Mouse (Mus musculus) embryonic facial prominence, embryonic 14.5 days (tissue): ENCODE measurements around the gene Gabra5. TPM values are rescaled to one million over a fixed set of nuclear protein-coding genes. Genes with fewer than 3 reads are reported as not detected.

Experiments used
- ATAC-seq: fragments of 200-750 bp; cut with Nextera tagmentation; 2 replicates; pipeline ENCODE4 v1.8.0; 2017; ENCODE audit warnings: low read depth, moderate number of reproducible peaks, moderate TSS enrichment
- DNase-seq: peaks from one replicate; pipeline ENCODE4 v3.0.0-alpha.2; 2015; ENCODE audit warnings: low spot score
- H3K27ac ChIP-seq: fragments of 300-500 bp; sonication (generic); replicated peaks from 2 replicates; pipeline ENCODE4 v1.5.1; 2014; ENCODE audit warnings: low read depth, mild to moderate bottlenecking, low read length, moderate library complexity
- H3K27me3 ChIP-seq: fragments of 300-500 bp; sonication (generic); replicated peaks from 2 replicates; pipeline ENCODE4 v1.6.1; 2014; ENCODE audit warnings: low read length; ENCODE audit not compliant: control insufficient read depth, insufficient read depth
- H3K36me3 ChIP-seq: fragments of 300-500 bp; sonication (generic); 2 replicates; pipeline ENCODE4 v1.6.1; 2014; ENCODE audit warnings: low read length, mixed read lengths; ENCODE audit not compliant: control insufficient read depth, insufficient read depth
- H3K4me1 ChIP-seq: fragments of 300-500 bp; sonication (generic); 2 replicates; pipeline ENCODE4 v1.6.1; 2014; ENCODE audit warnings: antibody characterized with exemption, low read length; ENCODE audit not compliant: control insufficient read depth, insufficient read depth
- H3K4me2 ChIP-seq: fragments of 300-500 bp; sonication (generic); 2 replicates; pipeline ENCODE4 v1.6.1; 2014; ENCODE audit warnings: low read depth, mild to moderate bottlenecking, low read length, moderate library complexity, mixed read lengths
- H3K4me3 ChIP-seq: fragments of 300-500 bp; sonication (generic); 2 replicates; pipeline ENCODE4 v1.5.1; 2014; ENCODE audit warnings: low read depth, mild to moderate bottlenecking, low read length
- H3K9ac ChIP-seq: fragments of 300-500 bp; sonication (generic); 2 replicates; pipeline ENCODE4 v1.6.1; 2014; ENCODE audit warnings: low read depth, mild to moderate bottlenecking, low read length, moderate library complexity, mixed read lengths
- H3K9me3 ChIP-seq: fragments of 300-500 bp; sonication (generic); 2 replicates; pipeline ENCODE4 v1.6.1; 2016; ENCODE audit warnings: low read length; ENCODE audit not compliant: control insufficient read depth
- whole genome bisulfite sequencing: fragments of 180-500 bp; shearing (Covaris S2); extraction: QIAGEN DNeasy Blood & Tissue Kit; methylation state at CpG from one replicate; pipeline ENCODE4 v1.1.7; 2014; 5-methylcytosine and 5-hydroxymethylcytosine counted together
- polyA plus RNA-seq: library from polyadenylated mRNA; unstranded; fragments of >200 nt; fragmentation: Nextera tagmentation; extraction: Ambion mirVana; gene quantifications from 2 replicates; pipeline ENCODE4 v1.2.1, GENCODE M21; 2014

The Gabra5 gene
- polyA plus RNA-seq, 1 experiment from 2014 or later, result 1.7 TPM

DNA sequence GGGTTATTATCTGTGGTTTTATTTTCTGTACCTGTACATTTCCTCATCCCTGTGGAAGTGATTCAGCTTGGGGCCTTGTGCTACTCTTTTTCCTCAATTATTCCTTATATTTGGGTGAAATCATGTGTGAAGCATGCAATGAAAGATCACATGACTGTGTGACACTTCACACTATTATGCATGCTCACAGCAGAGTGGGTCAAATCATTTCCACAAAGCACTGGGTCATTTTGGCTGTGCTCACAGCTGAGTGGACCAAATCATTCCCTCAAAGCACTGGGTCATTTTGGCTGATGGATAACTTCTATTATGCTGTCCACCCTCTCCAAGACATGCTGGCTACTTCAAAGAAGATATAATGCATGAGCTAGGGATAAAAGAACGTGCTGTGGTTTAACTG is 97.0 kb downstream of the Gabra5 start:
- no peaks in the 10 kb centered on the region for H3K36me3 ChIP-seq
- no peak for ATAC-seq
- 46% methylated on average over 1 of the region's 1 CpGs for WGBS

DNA sequence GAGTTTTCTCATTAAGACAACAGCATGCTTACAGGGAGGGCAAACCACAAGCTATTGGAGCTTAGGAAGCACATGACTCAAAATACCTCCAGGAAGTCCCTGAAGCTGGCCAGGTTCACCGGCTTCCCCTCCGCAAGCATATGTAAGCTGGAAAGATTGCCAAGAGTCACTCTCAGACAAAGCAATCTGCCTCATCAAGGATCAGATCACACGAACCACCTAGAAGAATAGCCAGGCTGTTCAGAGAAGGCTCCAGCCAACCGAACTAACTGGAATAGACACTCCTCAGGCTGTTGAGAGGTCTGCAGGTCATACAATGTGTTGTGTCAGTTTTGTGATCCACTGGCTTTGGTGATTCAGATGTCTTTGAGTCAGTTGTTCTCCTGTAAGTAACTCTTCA is 98.7 kb downstream of the Gabra5 start:
- H3K4me2 ChIP-seq, result no peak overlapping the region
- no peaks in the 10 kb centered on the region for H3K36me3 ChIP-seq
- 79% methylated on average over 4 of the region's 4 CpGs for WGBS
- no peaks in the 10 kb centered on the region for H3K27me3 ChIP-seq
- no peak for ATAC-seq
- H3K9me3 ChIP-seq, result no peaks in the 10 kb centered on the region
- no peak overlapping the region for H3K9ac ChIP-seq
- H3K4me1 ChIP-seq, result no peaks in the 10 kb centered on the region
- H3K27ac ChIP-seq, result no peak overlapping the region
- DNase-seq, result no peak
- no peak overlapping the region for H3K4me3 ChIP-seq

More for the DNA sequence above, 97.0 kb downstream of the Gabra5 start:
- Histone ChIP-seq H3K27me3 (no peaks in the 10 kb centered on the region), H3K4me3 (no peak overlapping the region), H3K27ac (no peak overlapping the region), H3K9ac (no peak overlapping the region), H3K4me1 (no peaks in the 10 kb centered on the region), H3K4me2 (no peak overlapping the region), H3K9me3 (no peaks in the 10 kb centered on the region)
- DNase-seq, result no peak

DNA sequence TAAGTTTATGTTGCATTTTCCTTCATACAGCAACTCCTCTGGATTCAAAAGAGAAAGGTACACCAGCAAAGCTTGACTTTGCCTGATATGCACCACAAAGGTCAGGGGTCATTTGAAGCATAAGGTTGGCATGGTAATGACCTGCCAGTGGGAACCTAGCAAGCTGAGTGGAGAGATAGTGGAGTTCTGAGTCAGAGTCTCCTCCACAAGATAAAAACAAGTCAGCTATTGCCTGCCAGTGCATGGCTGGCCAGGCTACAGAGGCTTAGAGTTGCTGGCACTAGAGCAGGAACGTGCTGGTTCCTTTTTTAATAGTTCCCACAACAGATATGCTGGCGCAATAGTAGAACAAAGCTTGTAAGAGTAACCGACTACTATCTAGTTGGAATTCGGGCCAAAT is 116.3 kb downstream of the Gabra5 start:
- H3K27me3 ChIP-seq, result no peaks in the 10 kb centered on the region
- 88% methylated on average over 4 of the region's 4 CpGs for WGBS

GRCm38 (mm10) chr7:57390046-57390445 is 119.8 kb downstream of the Gabra5 start:
- Histone ChIP-seq H3K4me1 (no peaks in the 10 kb centered on the region), H3K9me3 (no peaks in the 10 kb centered on the region), H3K4me2 (no peak overlapping the region), H3K9ac (no peak overlapping the region), H3K36me3 (no peaks in the 10 kb centered on the region), H3K4me3 (no peak overlapping the region), H3K27me3 (peaks cover 30% of the 10 kb centered on the region), H3K27ac (no peak overlapping the region)
- 37% methylated on average over 4 of the region's 4 CpGs for WGBS
- DNase-seq (no peak), ATAC-seq (no peak)

More for the DNA sequence above, 116.3 kb downstream of the Gabra5 start:
- no peak for DNase-seq
- Histone ChIP-seq H3K4me3 (no peak overlapping the region), H3K4me1 (no peaks in the 10 kb centered on the region), H3K9me3 (no peaks in the 10 kb centered on the region), H3K9ac (no peak overlapping the region), H3K4me2 (no peak overlapping the region), H3K36me3 (no peaks in the 10 kb centered on the region), H3K27ac (no peak overlapping the region)
- no peak for ATAC-seq

DNA sequence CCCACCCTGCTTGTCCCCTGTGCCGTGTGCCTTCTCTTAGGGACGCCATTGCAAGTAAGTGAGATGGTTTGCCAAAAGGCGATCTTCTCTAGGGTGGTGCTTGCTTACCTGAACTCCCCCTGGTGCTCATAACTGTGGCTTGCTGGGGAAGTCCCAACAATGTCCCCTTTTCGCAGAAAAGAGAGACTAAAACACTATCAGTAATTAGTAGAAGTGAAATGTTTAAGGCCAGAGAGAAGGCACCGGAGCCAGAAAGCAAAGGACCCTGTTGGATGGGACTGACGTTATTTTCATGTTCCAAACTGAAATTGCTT is 122.6 kb downstream of the Gabra5 start:
- Histone ChIP-seq H3K9me3 (no peaks in the 10 kb centered on the region), H3K9ac (no peak overlapping the region), H3K27me3 (peaks cover 36% of the 10 kb centered on the region), H3K4me3 (peak overlapping the region; percentile 54), H3K36me3 (no peaks in the 10 kb centered on the region), H3K4me2 (peak overlapping the region; percentile 93), H3K4me1 (no peaks in the 10 kb centered on the region), H3K27ac (no peak overlapping the region)
- DNase-seq (no peak), ATAC-seq (no peak)
- 20% methylated on average over 6 of the region's 6 CpGs for WGBS

GRCm38 (mm10) chr7:57386517-57387340 is 123.1 kb downstream of the Gabra5 start, which contains the start of gene Gabrg3:
TSS of gene Gabrg3 (minus strand) at chr7:57387188.
- Histone ChIP-seq H3K4me1 (no peaks in the 10 kb centered on the region), H3K27me3 (peaks cover 36% of the 10 kb centered on the region), H3K9me3 (no peaks in the 10 kb centered on the region), H3K9ac (peak within 1 kb of the TSS; percentile 55), H3K4me2 (peak within 1 kb of the TSS; percentile 93), H3K36me3 (no peaks in the 10 kb centered on the region), H3K4me3 (peak within 1 kb of the TSS; percentile 54), H3K27ac (no peak within 1 kb of the TSS)
- DNase-seq (peak; percentile 30), ATAC-seq (peak; percentile 55)
- WGBS, result under 1% methylated on average over 33 of the region's 71 CpGs

DNA sequence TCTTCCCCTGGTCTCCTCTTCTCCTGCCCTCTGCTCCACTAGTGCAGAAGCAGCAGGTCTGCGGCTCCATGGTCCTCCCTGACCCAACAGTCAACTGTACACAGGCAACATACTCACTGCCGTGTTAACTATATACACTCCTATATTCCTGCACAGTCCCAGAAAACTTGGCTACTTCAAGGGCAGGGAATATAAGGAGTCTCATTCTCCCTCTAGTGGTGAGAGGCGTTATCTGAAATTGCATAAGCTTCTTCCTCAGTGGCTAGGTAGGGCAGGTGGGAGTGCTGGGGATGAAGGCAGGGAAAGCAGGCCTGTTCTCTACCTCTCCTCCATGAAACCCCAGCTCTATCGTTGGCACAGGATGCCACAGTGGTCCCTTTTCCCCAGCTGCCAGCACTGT is 125.7 kb downstream of the Gabra5 start:
- H3K9me3 ChIP-seq, result no peaks in the 10 kb centered on the region
- DNase-seq (peak; percentile 77), ATAC-seq (0 out of 2 replicates have a peak, but pooled peaks have one; percentile 57)
- peaks cover 36% of the 10 kb centered on the region for H3K27me3 ChIP-seq
- H3K27ac ChIP-seq, result no peak overlapping the region
- WGBS, result 22% methylated on average over 4 of the region's 4 CpGs
- no peak overlapping the region for H3K4me3 ChIP-seq
- H3K4me1 ChIP-seq, result no peaks in the 10 kb centered on the region
- H3K36me3 ChIP-seq, result no peaks in the 10 kb centered on the region
- H3K4me2 ChIP-seq, result no peak overlapping the region
- H3K9ac ChIP-seq, result no peak overlapping the region

GRCm38 (mm10) chr7:57366013-57366390 is 143.9 kb downstream of the Gabra5 start:
- H3K4me2 ChIP-seq, result no peak overlapping the region
- no peak overlapping the region for H3K27ac ChIP-seq
- H3K4me1 ChIP-seq, result no peaks in the 10 kb centered on the region
- no peak overlapping the region for H3K4me3 ChIP-seq
- DNase-seq, result no peak
- no peak for ATAC-seq
- WGBS, result 76% methylated on average over 5 of the region's 5 CpGs
- no peaks in the 10 kb centered on the region for H3K9me3 ChIP-seq
- H3K36me3 ChIP-seq, result no peaks in the 10 kb centered on the region
- H3K27me3 ChIP-seq, result no peaks in the 10 kb centered on the region
- no peak overlapping the region for H3K9ac ChIP-seq
